Mouse (Mus musculus): ENCODE measurements around the gene Irf6.

DNA sequence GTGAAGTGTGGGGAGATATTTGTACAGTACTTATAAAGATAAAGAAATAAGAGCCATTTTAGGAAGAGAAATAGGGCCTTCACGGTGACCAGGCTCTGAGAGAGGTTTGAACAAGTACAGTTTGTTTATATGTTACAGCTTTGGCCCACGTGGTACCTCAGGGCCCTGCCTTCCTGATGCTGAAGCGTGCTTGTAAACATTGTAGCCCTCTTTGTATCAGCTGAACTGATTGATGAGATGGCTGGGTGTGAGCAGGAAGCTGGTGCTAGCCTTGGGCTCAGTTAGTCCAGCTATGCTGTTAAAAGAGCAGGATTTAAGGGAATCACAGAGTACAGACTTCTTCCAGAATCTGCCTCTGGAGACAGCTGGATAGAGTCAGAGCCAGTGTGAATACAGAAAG, 6.3 kb downstream of the Irf6 start:
- no peak for TF ChIP-seq POLR2A (IDR thresholded peaks at IDR 0.05; ENCODE audit: borderline replicate concordance, extremely low read depth, insufficient read depth, insufficient read length, poor library complexity, severe bottlenecking)
- TF ChIP-seq CTCF (IDR thresholded peaks at IDR 0.05; ENCODE audit: borderline replicate concordance, extremely low read depth, insufficient read depth, insufficient read length) = no peak

Data from brain, embryonic 14.5 days (tissue).